Mouse (Mus musculus): ENCODE measurements at regions not wholly inside any gene's neighbourhood (a gene's known extent, or its start where the extent isn't known, plus 50 kb on each side); places are given as distances from the start of the nearest gene placed in this dataset.

GRCm38 (mm10) chr4:95105424-95105823 is 53.4 kb upstream of the Jun start:
- Histone ChIP-seq H3K36me3 (no peaks in the 10 kb centered on the region), H3K4me3 (no peak overlapping the region), H3K4me2 (peak overlapping the region; percentile 40), H3K27ac (ENCODE audit: poor library complexity, severe bottlenecking) (0 out of 2 replicates have a peak overlapping the region, but pooled peaks have one; percentile 1), H3K9ac (no peak overlapping the region), H3K9me3 (replicated peaks) (peaks cover 7% of the 10 kb centered on the region; the same call in 1 of the 2 replicates), H3K4me1 (replicated peaks) (peaks cover 18% of the 10 kb centered on the region; the same call in 1 of the 2 replicates), H3K27me3 (replicated peaks) (no peaks in the 10 kb centered on the region)
- 21% methylated on average over 3 of the region's 3 CpGs for WGBS
- no peak for ATAC-seq (ENCODE audit: insufficient number of reproducible peaks, low FRiP score)

GRCm38 (mm10) chr4:95105926-95106622 is 54.1 kb upstream of the Jun start:
- Histone ChIP-seq H3K36me3 (no peaks in the 10 kb centered on the region), H3K4me3 (no peak overlapping the region), H3K4me1 (replicated peaks) (peaks cover 18% of the 10 kb centered on the region; the same call in 1 of the 2 replicates), H3K9ac (no peak overlapping the region), H3K4me2 (peak overlapping the region; percentile 40), H3K27ac (ENCODE audit: poor library complexity, severe bottlenecking) (peak overlapping the region; percentile 58), H3K9me3 (replicated peaks) (peaks cover 9% of the 10 kb centered on the region; the same call in 1 of the 2 replicates), H3K27me3 (replicated peaks) (no peaks in the 10 kb centered on the region)
- peak; percentile 64; the same call in 1 of the 2 replicates for ATAC-seq (ENCODE audit: insufficient number of reproducible peaks, low FRiP score)
- 40% methylated on average over 16 of the region's 16 CpGs for WGBS

- Histone ChIP-seq H3K9me3 (replicated peaks) (peaks cover 4% of the 10 kb centered on the region; the same call in 1 of the 2 replicates), H3K4me2 (no peak overlapping the region), H3K36me3 (no peaks in the 10 kb centered on the region), H3K9ac (no peak overlapping the region), H3K4me1 (replicated peaks) (peaks cover 18% of the 10 kb centered on the region; the same call in 1 of the 2 replicates), H3K4me3 (no peak overlapping the region), H3K27ac (ENCODE audit: poor library complexity, severe bottlenecking) (no peak overlapping the region), H3K27me3 (replicated peaks) (no peaks in the 10 kb centered on the region)
- ATAC-seq (ENCODE audit: insufficient number of reproducible peaks, low FRiP score) = no peak
- WGBS = 76% methylated on average over 10 of the region's 10 CpGs
These were observed 55.1 kb upstream of the Jun start for GRCm38 (mm10) chr4:95106881-95107665.

GRCm38 (mm10) chr4:95108811-95109210 is 56.8 kb upstream of the Jun start:
- peaks cover 18% of the 10 kb centered on the region; the same call in 1 of the 2 replicates for H3K4me1 ChIP-seq (replicated peaks)
- no peak overlapping the region for H3K4me2 ChIP-seq
- H3K9ac ChIP-seq = no peak overlapping the region
- H3K27me3 ChIP-seq (replicated peaks) = no peaks in the 10 kb centered on the region
- no peak overlapping the region for H3K27ac ChIP-seq (ENCODE audit: poor library complexity, severe bottlenecking)
- ATAC-seq (ENCODE audit: insufficient number of reproducible peaks, low FRiP score) = no peak
- 0 out of 2 replicates have a peak, but pooled peaks cover 3% of the 10 kb centered on the region for H3K9me3 ChIP-seq (replicated peaks)
- no peaks in the 10 kb centered on the region for H3K36me3 ChIP-seq
- 71% methylated on average over 6 of the region's 6 CpGs for WGBS
- no peak overlapping the region for H3K4me3 ChIP-seq

- Histone ChIP-seq H3K4me2 (no peak overlapping the region), H3K9me3 (replicated peaks) (0 out of 2 replicates have a peak, but pooled peaks cover 3% of the 10 kb centered on the region)
These were observed 58.8 kb upstream of the Jun start for GRCm38 (mm10) chr4:95110828-95111227.

GRCm38 (mm10) chr4:95117158-95117681 is 65.2 kb upstream of the Jun start:
- 0 out of 2 replicates have a peak, but pooled peaks have one; percentile 39 for ATAC-seq (ENCODE audit: insufficient number of reproducible peaks, low FRiP score)
- Histone ChIP-seq H3K9ac (no peak overlapping the region), H3K27me3 (replicated peaks) (no peaks in the 10 kb centered on the region), H3K36me3 (no peaks in the 10 kb centered on the region), H3K9me3 (replicated peaks) (no peaks in the 10 kb centered on the region), H3K4me1 (replicated peaks) (peaks cover 7% of the 10 kb centered on the region; the same call in 1 of the 2 replicates), H3K27ac (ENCODE audit: poor library complexity, severe bottlenecking) (no peak overlapping the region), H3K4me2 (no peak overlapping the region), H3K4me3 (no peak overlapping the region)
- 43% methylated on average over 5 of the region's 5 CpGs for WGBS

More at GRCm38 (mm10) chr4:95110828-95111227, 58.8 kb upstream of the Jun start:
- 84% methylated on average over 8 of the region's 8 CpGs for WGBS
- Histone ChIP-seq H3K27ac (ENCODE audit: poor library complexity, severe bottlenecking) (no peak overlapping the region), H3K4me1 (replicated peaks) (0 out of 2 replicates have a peak, but pooled peaks cover 11% of the 10 kb centered on the region), H3K9ac (no peak overlapping the region), H3K27me3 (replicated peaks) (no peaks in the 10 kb centered on the region), H3K36me3 (no peaks in the 10 kb centered on the region), H3K4me3 (no peak overlapping the region)
- ATAC-seq (ENCODE audit: insufficient number of reproducible peaks, low FRiP score) = no peak

- whole genome bisulfite sequencing = 88% methylated on average over 1 of the region's 1 CpGs
- no peak overlapping the region for H3K27ac ChIP-seq (ENCODE audit: poor library complexity, severe bottlenecking)
- H3K9ac ChIP-seq = no peak overlapping the region
- H3K4me3 ChIP-seq = no peak overlapping the region
- no peak overlapping the region for H3K4me2 ChIP-seq
- no peaks in the 10 kb centered on the region for H3K36me3 ChIP-seq
- H3K9me3 ChIP-seq (replicated peaks) = no peaks in the 10 kb centered on the region
- H3K4me1 ChIP-seq (replicated peaks) = peaks cover 7% of the 10 kb centered on the region; the same call in 1 of the 2 replicates
- H3K27me3 ChIP-seq (replicated peaks) = no peaks in the 10 kb centered on the region
- ATAC-seq (ENCODE audit: insufficient number of reproducible peaks, low FRiP score) = no peak
These were observed 68.9 kb upstream of the Jun start for GRCm38 (mm10) chr4:95120876-95121275.

GRCm38 (mm10) chr4:95125346-95125745 is 73.3 kb upstream of the Jun start:
- no peaks in the 10 kb centered on the region for H3K4me1 ChIP-seq (replicated peaks)
- no peak overlapping the region for H3K4me2 ChIP-seq
- H3K9me3 ChIP-seq (replicated peaks) = no peaks in the 10 kb centered on the region
- no peaks in the 10 kb centered on the region for H3K36me3 ChIP-seq
- H3K4me3 ChIP-seq = no peak overlapping the region
- no peak overlapping the region for H3K9ac ChIP-seq
- no peak for ATAC-seq (ENCODE audit: insufficient number of reproducible peaks, low FRiP score)
- no peak overlapping the region for H3K27ac ChIP-seq (ENCODE audit: poor library complexity, severe bottlenecking)
- 65% methylated on average over 1 of the region's 1 CpGs for WGBS
- no peaks in the 10 kb centered on the region for H3K27me3 ChIP-seq (replicated peaks)

- WGBS = 78% methylated on average over 2 of the region's 2 CpGs
- no peak overlapping the region for H3K9ac ChIP-seq
These were observed 75.9 kb upstream of the Jun start for GRCm38 (mm10) chr4:95127970-95128369.

GRCm38 (mm10) chr4:95133815-95134214 is 81.8 kb upstream of the Jun start:
- Histone ChIP-seq H3K36me3 (no peaks in the 10 kb centered on the region), H3K4me1 (replicated peaks) (peaks cover 11% of the 10 kb centered on the region; the same call in 1 of the 2 replicates), H3K4me2 (no peak overlapping the region), H3K27ac (ENCODE audit: poor library complexity, severe bottlenecking) (no peak overlapping the region), H3K9ac (no peak overlapping the region), H3K9me3 (replicated peaks) (no peaks in the 10 kb centered on the region), H3K4me3 (no peak overlapping the region), H3K27me3 (replicated peaks) (no peaks in the 10 kb centered on the region)
- no peak for ATAC-seq (ENCODE audit: insufficient number of reproducible peaks, low FRiP score)
- WGBS = 47% methylated on average over 3 of the region's 3 CpGs

More at GRCm38 (mm10) chr4:95127970-95128369, 75.9 kb upstream of the Jun start:
- H3K27me3 ChIP-seq (replicated peaks) = no peaks in the 10 kb centered on the region
- H3K4me2 ChIP-seq = no peak overlapping the region
- H3K27ac ChIP-seq (ENCODE audit: poor library complexity, severe bottlenecking) = no peak overlapping the region
- H3K9me3 ChIP-seq (replicated peaks) = no peaks in the 10 kb centered on the region
- H3K4me1 ChIP-seq (replicated peaks) = no peaks in the 10 kb centered on the region
- ATAC-seq (ENCODE audit: insufficient number of reproducible peaks, low FRiP score) = no peak
- no peak overlapping the region for H3K4me3 ChIP-seq
- H3K36me3 ChIP-seq = no peaks in the 10 kb centered on the region

- Histone ChIP-seq H3K4me3 (no peak overlapping the region), H3K9ac (no peak overlapping the region), H3K36me3 (no peaks in the 10 kb centered on the region), H3K27ac (ENCODE audit: poor library complexity, severe bottlenecking) (no peak overlapping the region), H3K4me1 (replicated peaks) (peaks cover 11% of the 10 kb centered on the region; the same call in 1 of the 2 replicates), H3K9me3 (replicated peaks) (no peaks in the 10 kb centered on the region), H3K27me3 (replicated peaks) (no peaks in the 10 kb centered on the region), H3K4me2 (no peak overlapping the region)
- no peak for ATAC-seq (ENCODE audit: insufficient number of reproducible peaks, low FRiP score)
- WGBS = 51% methylated on average over 5 of the region's 5 CpGs
These were observed 82.6 kb upstream of the Jun start for GRCm38 (mm10) chr4:95134611-95135010.

Measured in heart, embryonic 12.5 days (tissue).